Mouse (Mus musculus): ENCODE results near the gene Atp2c2.

- TF ChIP-seq CTCF (IDR thresholded peaks at IDR 0.05) (no peak), EP300 (IDR thresholded peaks at IDR 0.05; ENCODE audit: insufficient read depth, low read depth, low read length) (no peak)
Observed at GRCm38 (mm10) chr8:119736348-119736917, 36.6 kb downstream of the Atp2c2 start.

Data from heart, adult 2 months (tissue).